Mouse (Mus musculus): ENCODE measurements at regions not wholly inside any gene's neighbourhood (a gene's known extent, or its start where the extent isn't known, plus 50 kb on each side); places are given as distances from the start of the nearest gene placed in this dataset.

GRCm38 (mm10) chr1:41065130-41065529, 259.7 kb downstream of the Tmem182 start:
- DNase-seq (ENCODE audit: low spot score in 2 of 2), result no peak

- no peak for DNase-seq (ENCODE audit: low spot score in 2 of 2)
Observed at GRCm38 (mm10) chr1:41104869-41105268, 299.5 kb downstream of the Tmem182 start.

GRCm38 (mm10) chr1:41121636-41122175, 316.3 kb downstream of the Tmem182 start:
- no peak for DNase-seq (ENCODE audit: low spot score in 2 of 2)

- no peak for DNase-seq (ENCODE audit: low spot score in 2 of 2)
Observed at GRCm38 (mm10) chr1:41131410-41131809, 326.0 kb downstream of the Tmem182 start.

- DNase-seq (ENCODE audit: low spot score in 2 of 2), result no peak
Observed at GRCm38 (mm10) chr1:41133143-41133542, 327.7 kb downstream of the Tmem182 start.

- DNase-seq (ENCODE audit: low spot score in 2 of 2), result no peak
Observed at GRCm38 (mm10) chr1:41133946-41134345, 328.5 kb downstream of the Tmem182 start.

GRCm38 (mm10) chr1:41139725-41140124, 334.3 kb downstream of the Tmem182 start:
- no peak for DNase-seq (ENCODE audit: low spot score in 2 of 2)

GRCm38 (mm10) chr1:41140542-41140941, 335.1 kb downstream of the Tmem182 start:
- DNase-seq (ENCODE audit: low spot score in 2 of 2), result no peak

- no peak for DNase-seq (ENCODE audit: low spot score in 2 of 2)
Observed at GRCm38 (mm10) chr1:41141992-41142391, 336.6 kb downstream of the Tmem182 start.

GRCm38 (mm10) chr1:41152516-41152915, 347.1 kb downstream of the Tmem182 start:
- no peak for DNase-seq (ENCODE audit: low spot score in 2 of 2)

- DNase-seq (ENCODE audit: low spot score in 2 of 2), result no peak
Observed at GRCm38 (mm10) chr1:41153174-41153999, 348.0 kb downstream of the Tmem182 start.

- no peak for DNase-seq (ENCODE audit: low spot score in 2 of 2)
Observed at GRCm38 (mm10) chr1:41154198-41154597, 348.8 kb downstream of the Tmem182 start.

- no peak for DNase-seq (ENCODE audit: low spot score in 2 of 2)
Observed at GRCm38 (mm10) chr1:41156946-41157345, 351.5 kb downstream of the Tmem182 start.

GRCm38 (mm10) chr1:41157651-41158513, 352.5 kb downstream of the Tmem182 start:
- DNase-seq (ENCODE audit: low spot score in 2 of 2), result no peak

GRCm38 (mm10) chr1:41165878-41166786, 360.7 kb downstream of the Tmem182 start:
- no peak for DNase-seq (ENCODE audit: low spot score in 2 of 2)

- DNase-seq (ENCODE audit: low spot score in 2 of 2), result no peak
Observed at GRCm38 (mm10) chr1:41166787-41167420, 361.5 kb downstream of the Tmem182 start.

GRCm38 (mm10) chr1:41186991-41187390, 381.6 kb downstream of the Tmem182 start:
- DNase-seq (ENCODE audit: low spot score in 2 of 2), result no peak

GRCm38 (mm10) chr1:41212876-41213275, 407.5 kb downstream of the Tmem182 start:
- DNase-seq (ENCODE audit: low spot score in 2 of 2), result no peak

GRCm38 (mm10) chr1:41225851-41226250, 420.4 kb downstream of the Tmem182 start:
- no peak for DNase-seq (ENCODE audit: low spot score in 2 of 2)

GRCm38 (mm10) chr1:41235335-41235734, 429.9 kb downstream of the Tmem182 start:
- no peak for DNase-seq (ENCODE audit: low spot score in 2 of 2)

- DNase-seq (ENCODE audit: low spot score in 2 of 2), result no peak
Observed at GRCm38 (mm10) chr1:41243000-41243399, 437.6 kb downstream of the Tmem182 start.

Data from spleen, postnatal 36 days (tissue).